Mouse (Mus musculus): ENCODE results near the gene Traf1. TPM values are rescaled to one million over a fixed set of nuclear protein-coding genes. Genes with fewer than 3 reads are reported as not detected.
A peak's percentile ranks its signal among the peaks of the same experiment; 100 is the strongest.

Traf1 gene
- polyA plus RNA-seq, 1 experiment from 2014 or later: not detected

DNA sequence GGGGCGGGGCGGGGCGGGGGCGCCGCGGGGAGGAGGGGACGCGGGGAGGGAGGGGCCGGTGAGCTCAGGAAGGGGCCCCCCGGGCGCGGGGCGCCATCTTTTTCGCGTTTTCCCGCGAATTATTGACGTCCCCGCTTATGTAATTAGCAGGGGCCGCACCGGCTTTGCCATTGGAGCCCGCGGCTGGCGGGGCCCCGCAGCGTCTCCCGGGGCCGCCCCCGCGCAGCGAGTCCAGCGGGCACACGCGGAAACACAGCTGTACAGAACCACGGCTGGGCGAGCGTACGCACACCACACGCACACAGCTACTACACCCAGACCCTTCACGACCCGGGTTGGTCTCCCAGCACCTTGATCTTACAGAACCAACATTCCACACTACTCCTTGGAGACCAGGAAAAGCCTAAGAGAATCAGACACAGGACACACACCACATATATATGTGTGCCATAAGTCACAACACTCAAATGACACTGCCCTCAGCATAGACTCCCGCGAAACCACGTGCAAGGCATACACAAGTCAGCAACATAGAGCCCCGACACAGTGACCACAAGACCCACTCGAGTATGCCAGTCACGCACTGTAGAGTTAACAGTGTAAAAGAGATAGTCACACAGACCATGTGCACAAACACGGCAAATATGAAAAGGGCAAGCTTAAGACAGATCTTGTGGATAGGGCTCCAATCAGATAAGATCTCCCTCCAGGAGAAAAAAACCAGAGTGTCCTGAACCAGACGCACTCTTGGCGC, 47.3 kb downstream of the Traf1 start:
- H3K4me3 ChIP-seq (ENCODE audit: low read depth, low read length): peak overlapping the region; percentile 61
- no peaks in the 10 kb centered on the region for H3K36me3 ChIP-seq (ENCODE audit: control insufficient read depth, insufficient read depth, low read length)
- H3K9me3 ChIP-seq (ENCODE audit: control insufficient read depth, low read length): no peaks in the 10 kb centered on the region
- H3K27ac ChIP-seq (ENCODE audit: low read depth, low read length): no peak overlapping the region
- ATAC-seq (ENCODE audit: insufficient read depth, low FRiP score, low TSS enrichment): peak; percentile 45
- H3K9ac ChIP-seq (ENCODE audit: low read length): peak overlapping the region; percentile 57
- H3K4me1 ChIP-seq (ENCODE audit: control insufficient read depth, insufficient read depth, low read length): peaks cover 6% of the 10 kb centered on the region; the same call in 1 of the 2 replicates
- peak overlapping the region; percentile 94 for H3K4me2 ChIP-seq (ENCODE audit: low read depth)
- peaks cover 38% of the 10 kb centered on the region for H3K27me3 ChIP-seq (ENCODE audit: control insufficient read depth, insufficient read depth, low read length)
- peak; percentile 30 for DNase-seq (ENCODE audit: low spot score)
- WGBS: 5% methylated on average over 42 of the region's 50 CpGs

DNA sequence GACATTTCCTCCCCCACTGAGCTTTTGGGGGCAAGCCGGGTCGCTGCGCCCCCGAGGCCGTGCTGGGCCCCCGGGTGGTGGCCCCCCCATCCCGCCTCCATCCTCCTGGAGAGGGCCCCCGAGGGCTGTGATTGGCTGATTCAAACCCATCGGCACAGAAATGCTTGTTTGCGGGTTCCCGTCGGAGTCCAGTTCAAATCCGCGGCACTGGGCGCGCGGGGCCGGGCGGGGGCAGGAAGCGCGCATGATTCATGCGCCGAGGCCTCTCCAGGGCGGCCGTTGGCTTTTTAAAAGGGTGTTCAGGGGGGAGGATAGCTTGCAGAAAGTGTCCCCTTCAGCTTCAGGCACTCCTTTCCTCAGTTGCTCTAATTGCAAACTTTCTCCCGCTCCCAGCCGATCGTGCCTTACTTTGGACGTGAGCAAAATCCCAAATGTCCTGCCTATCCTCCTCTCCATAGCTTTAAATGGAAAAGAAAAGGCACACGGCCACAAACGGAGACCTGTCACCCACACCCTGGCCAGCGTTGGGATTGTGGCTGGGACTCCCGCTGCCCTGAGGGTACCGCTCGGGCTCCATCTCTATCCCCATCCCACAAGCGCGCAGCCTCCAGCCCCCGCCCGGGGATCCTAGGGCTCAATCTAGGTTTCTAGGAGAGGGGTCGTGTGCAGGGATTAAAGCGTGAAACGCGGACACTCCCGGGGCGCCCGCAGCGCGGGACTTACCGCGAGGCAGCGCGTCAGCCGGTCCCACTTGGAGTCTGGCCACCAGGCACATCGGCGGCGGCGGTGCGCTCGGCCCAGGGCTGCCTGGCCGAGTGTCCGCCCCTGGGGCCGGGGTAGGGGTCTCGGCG, 48.1 kb downstream of the Traf1 start, which contains the start of gene Phf19:
Phf19 (minus strand) TSS at position 809 of the 851 bp plus-strand sequence.
- peaks cover 38% of the 10 kb centered on the region for H3K27me3 ChIP-seq (ENCODE audit: control insufficient read depth, insufficient read depth, low read length)
- H3K4me1 ChIP-seq (ENCODE audit: control insufficient read depth, insufficient read depth, low read length): peaks cover 6% of the 10 kb centered on the region; the same call in 1 of the 2 replicates
- DNase-seq (ENCODE audit: low spot score): peak; percentile 45
- WGBS: under 1% methylated on average over 59 of the region's 64 CpGs
- peak within 1 kb of the TSS; percentile 57 for H3K9ac ChIP-seq (ENCODE audit: low read length)
- ATAC-seq (ENCODE audit: insufficient read depth, low FRiP score, low TSS enrichment): peak; percentile 53
- H3K4me2 ChIP-seq (ENCODE audit: low read depth): peak within 1 kb of the TSS; percentile 94
- H3K4me3 ChIP-seq (ENCODE audit: low read depth, low read length): peak within 1 kb of the TSS; percentile 61
- no peaks in the 10 kb centered on the region for H3K36me3 ChIP-seq (ENCODE audit: control insufficient read depth, insufficient read depth, low read length)
- no peak within 1 kb of the TSS for H3K27ac ChIP-seq (ENCODE audit: low read depth, low read length)
- H3K9me3 ChIP-seq (ENCODE audit: control insufficient read depth, low read length): no peaks in the 10 kb centered on the region

DNA sequence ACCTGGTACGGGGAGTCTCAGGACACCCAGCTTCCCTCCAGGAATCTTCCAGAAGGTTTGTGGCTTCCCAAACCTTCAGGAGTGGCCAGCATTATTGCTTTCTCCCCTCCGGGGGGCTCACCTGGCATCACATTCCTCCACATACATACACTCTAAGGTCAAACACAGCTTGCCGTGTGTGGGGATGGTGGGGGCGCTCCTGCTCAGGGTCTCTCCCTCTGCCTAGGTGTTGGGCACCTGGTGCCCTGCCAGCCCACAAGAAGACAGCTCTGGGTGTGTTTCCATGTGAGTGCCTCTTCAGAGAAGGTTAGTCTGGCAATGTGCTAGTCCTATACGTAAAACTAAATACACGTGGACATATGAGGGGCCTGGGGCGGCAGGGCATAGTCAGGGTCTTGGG, 49.0 kb downstream of the Traf1 start:
- no peak overlapping the region for H3K27ac ChIP-seq (ENCODE audit: low read depth, low read length)
- H3K27me3 ChIP-seq (ENCODE audit: control insufficient read depth, insufficient read depth, low read length): peaks cover 38% of the 10 kb centered on the region
- H3K4me2 ChIP-seq (ENCODE audit: low read depth): no peak overlapping the region; the same call in 1 of the 2 replicates
- H3K36me3 ChIP-seq (ENCODE audit: control insufficient read depth, insufficient read depth, low read length): no peaks in the 10 kb centered on the region
- H3K9me3 ChIP-seq (ENCODE audit: control insufficient read depth, low read length): no peaks in the 10 kb centered on the region
- ATAC-seq (ENCODE audit: insufficient read depth, low FRiP score, low TSS enrichment): no peak
- no peak overlapping the region; the same call in 1 of the 2 replicates for H3K4me3 ChIP-seq (ENCODE audit: low read depth, low read length)
- WGBS: 39% methylated on average over 7 of the region's 7 CpGs
- no peak for DNase-seq (ENCODE audit: low spot score)
- no peak overlapping the region for H3K9ac ChIP-seq (ENCODE audit: low read length)
- peaks cover 6% of the 10 kb centered on the region; the same call in 1 of the 2 replicates for H3K4me1 ChIP-seq (ENCODE audit: control insufficient read depth, insufficient read depth, low read length)

DNA sequence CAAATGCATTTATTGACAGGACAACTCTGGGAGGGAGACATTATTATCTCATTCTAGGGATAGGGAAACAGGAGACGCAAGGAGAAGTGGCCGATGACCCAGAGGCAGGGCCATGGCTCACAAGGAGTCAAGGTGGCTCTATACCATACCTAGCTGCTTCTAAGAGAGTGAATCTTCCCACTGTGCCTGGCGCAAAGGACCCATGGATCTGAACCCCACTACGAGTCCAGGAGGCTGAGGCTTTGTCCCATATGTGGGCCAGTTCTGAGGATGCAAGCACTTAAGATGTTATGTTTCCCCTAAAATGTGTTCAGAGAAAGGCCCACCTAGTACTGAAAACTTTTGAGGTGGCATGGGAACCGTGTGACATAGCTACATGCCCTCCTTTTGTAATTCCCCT, 49.7 kb downstream of the Traf1 start:
- Histone ChIP-seq H3K4me3 (ENCODE audit: low read depth, low read length) (no peak overlapping the region), H3K27me3 (ENCODE audit: control insufficient read depth, insufficient read depth, low read length) (peaks cover 38% of the 10 kb centered on the region), H3K4me1 (ENCODE audit: control insufficient read depth, insufficient read depth, low read length) (peaks cover 6% of the 10 kb centered on the region; the same call in 1 of the 2 replicates), H3K36me3 (ENCODE audit: control insufficient read depth, insufficient read depth, low read length) (no peaks in the 10 kb centered on the region), H3K9ac (ENCODE audit: low read length) (no peak overlapping the region), H3K27ac (ENCODE audit: low read depth, low read length) (no peak overlapping the region), H3K9me3 (ENCODE audit: control insufficient read depth, low read length) (no peaks in the 10 kb centered on the region), H3K4me2 (ENCODE audit: low read depth) (no peak overlapping the region)
- no peak for ATAC-seq (ENCODE audit: insufficient read depth, low FRiP score, low TSS enrichment)
- WGBS: 73% methylated on average over 5 of the region's 5 CpGs
- DNase-seq (ENCODE audit: low spot score): no peak

DNA sequence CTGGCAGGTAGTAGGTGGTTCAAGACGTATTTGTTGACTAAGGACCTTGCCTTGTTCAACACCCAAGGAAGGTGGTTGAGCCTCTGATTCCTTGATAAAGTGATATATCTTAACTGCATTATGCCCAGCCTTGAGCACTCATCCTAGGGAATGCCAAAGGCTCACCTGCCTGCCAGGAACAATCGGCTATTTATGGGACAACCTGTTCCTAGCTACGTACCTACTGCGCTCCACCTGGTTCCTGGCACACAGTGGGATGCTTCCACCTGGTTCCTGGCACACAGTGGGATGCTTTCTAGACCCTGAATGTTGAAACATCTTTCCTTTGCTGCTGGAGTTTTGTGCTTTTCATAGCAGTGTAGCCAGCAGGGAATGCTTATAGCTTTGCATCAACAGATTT, 51.9 kb downstream of the Traf1 start:
- no peaks in the 10 kb centered on the region for H3K36me3 ChIP-seq (ENCODE audit: control insufficient read depth, insufficient read depth, low read length)
- H3K4me1 ChIP-seq (ENCODE audit: control insufficient read depth, insufficient read depth, low read length): peaks cover 6% of the 10 kb centered on the region; the same call in 1 of the 2 replicates
- H3K27me3 ChIP-seq (ENCODE audit: control insufficient read depth, insufficient read depth, low read length): peaks cover 35% of the 10 kb centered on the region
- no peak overlapping the region for H3K4me2 ChIP-seq (ENCODE audit: low read depth)
- WGBS: 85% methylated on average over 4 of the region's 4 CpGs
- H3K9me3 ChIP-seq (ENCODE audit: control insufficient read depth, low read length): no peaks in the 10 kb centered on the region
- no peak overlapping the region for H3K9ac ChIP-seq (ENCODE audit: low read length)
- DNase-seq (ENCODE audit: low spot score) (no peak), ATAC-seq (ENCODE audit: insufficient read depth, low FRiP score, low TSS enrichment) (no peak)
- H3K27ac ChIP-seq (ENCODE audit: low read depth, low read length): no peak overlapping the region
- no peak overlapping the region for H3K4me3 ChIP-seq (ENCODE audit: low read depth, low read length)

DNA sequence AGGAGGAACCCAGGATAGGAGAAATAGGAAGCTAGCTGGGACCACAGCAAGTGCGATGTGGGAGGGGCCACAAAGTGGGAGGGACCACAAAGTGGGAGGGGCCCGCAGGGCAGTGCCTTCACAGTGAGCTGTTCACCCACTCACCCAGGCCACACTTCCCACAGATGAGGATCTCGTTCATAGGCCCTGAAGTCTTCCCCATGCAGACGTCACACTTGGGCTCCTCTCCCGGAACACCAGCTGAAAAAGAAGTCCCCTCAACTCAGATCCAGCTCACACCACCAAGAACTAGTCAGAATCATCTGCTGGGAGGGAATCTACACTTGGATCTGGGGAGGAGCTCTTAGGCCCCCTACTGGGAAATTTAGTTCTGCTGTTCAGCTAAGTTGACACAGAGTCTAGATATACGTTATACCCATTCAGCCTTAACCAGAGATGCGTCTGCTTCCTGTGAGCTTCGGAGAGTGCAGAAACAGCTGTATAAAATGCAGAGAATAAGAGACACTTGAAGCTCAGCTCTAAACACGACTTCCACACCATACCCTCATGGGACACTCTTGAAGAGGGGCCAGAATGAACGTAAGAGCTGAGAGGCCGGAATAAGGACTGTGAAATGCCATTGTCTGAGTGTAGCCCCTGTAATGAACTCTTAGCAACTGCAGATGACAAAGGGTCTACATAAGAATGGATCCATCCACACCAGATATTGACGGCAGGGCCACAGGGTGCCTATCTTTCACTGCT, 54.5 kb downstream of the Traf1 start:
- Histone ChIP-seq H3K4me1 (ENCODE audit: control insufficient read depth, insufficient read depth, low read length) (no peaks in the 10 kb centered on the region), H3K9me3 (ENCODE audit: control insufficient read depth, low read length) (no peaks in the 10 kb centered on the region), H3K27me3 (ENCODE audit: control insufficient read depth, insufficient read depth, low read length) (peaks cover 9% of the 10 kb centered on the region), H3K27ac (ENCODE audit: low read depth, low read length) (no peak overlapping the region), H3K9ac (ENCODE audit: low read length) (no peak overlapping the region), H3K4me2 (ENCODE audit: low read depth) (no peak overlapping the region), H3K4me3 (ENCODE audit: low read depth, low read length) (no peak overlapping the region), H3K36me3 (ENCODE audit: control insufficient read depth, insufficient read depth, low read length) (no peaks in the 10 kb centered on the region)
- ATAC-seq (ENCODE audit: insufficient read depth, low FRiP score, low TSS enrichment) (no peak), DNase-seq (ENCODE audit: low spot score) (peak; percentile 15)
- 45% methylated on average over 12 of the region's 12 CpGs for WGBS

DNA sequence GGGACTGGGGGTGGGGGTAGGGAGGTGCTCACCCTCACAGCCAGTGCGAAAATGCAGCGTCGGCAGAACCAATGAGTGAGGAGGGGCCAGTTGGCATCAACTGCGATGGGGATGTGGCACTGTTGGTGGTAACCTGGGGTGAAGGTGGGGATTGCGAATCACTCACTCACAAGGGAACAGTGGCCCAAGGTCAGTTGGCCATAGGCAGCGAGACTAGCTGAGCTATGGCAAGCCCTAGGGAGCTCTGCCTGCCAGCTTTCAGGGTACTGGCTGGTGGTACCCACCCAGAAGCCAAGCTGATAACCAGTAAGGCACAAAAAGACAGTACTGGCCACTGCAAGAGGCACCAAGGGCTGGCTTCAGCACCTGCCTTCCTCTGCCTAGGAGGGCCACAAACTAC, 55.1 kb downstream of the Traf1 start:
- DNase-seq (ENCODE audit: low spot score) (no peak), ATAC-seq (ENCODE audit: insufficient read depth, low FRiP score, low TSS enrichment) (no peak)
- no peak overlapping the region for H3K4me2 ChIP-seq (ENCODE audit: low read depth)

DNA sequence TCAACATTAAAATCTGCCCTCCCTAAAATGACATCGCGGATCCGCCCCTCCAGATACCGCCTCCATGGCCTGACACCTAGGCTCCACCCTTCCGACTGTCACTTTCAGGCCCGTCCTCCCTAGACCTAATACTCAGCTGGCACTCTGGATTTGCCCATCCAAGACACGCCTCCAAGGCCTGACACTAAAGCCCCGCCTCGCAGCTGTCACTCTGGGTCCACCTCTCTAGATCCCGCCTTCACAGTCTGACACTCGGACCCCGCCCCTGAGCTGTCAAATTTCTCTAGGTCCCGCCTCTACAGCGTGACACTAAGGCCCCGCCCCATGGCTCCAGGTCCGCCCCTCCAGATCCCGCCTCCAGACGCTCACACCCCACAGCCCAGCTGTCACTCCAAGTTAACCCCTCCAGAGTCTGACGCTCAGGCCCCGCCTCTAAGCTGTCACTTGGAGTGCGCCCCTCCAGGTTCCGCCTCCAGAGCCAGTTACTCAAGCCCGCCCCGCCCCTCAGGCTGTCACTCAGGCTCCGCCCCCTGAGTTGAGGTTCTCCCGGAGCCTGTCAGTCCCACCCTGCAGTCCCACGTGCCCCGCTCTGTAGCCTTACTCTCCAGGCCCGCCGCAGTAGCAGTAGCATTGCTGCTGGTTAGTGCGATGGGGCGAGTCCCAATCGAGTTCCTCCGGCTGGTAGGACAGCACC, 56.6 kb downstream of the Traf1 start:
- H3K4me1 ChIP-seq (ENCODE audit: control insufficient read depth, insufficient read depth, low read length): no peaks in the 10 kb centered on the region

More for the DNA sequence above, 55.1 kb downstream of the Traf1 start:
- H3K4me3 ChIP-seq (ENCODE audit: low read depth, low read length): no peak overlapping the region
- peaks cover 5% of the 10 kb centered on the region; the same call in 1 of the 2 replicates for H3K27me3 ChIP-seq (ENCODE audit: control insufficient read depth, insufficient read depth, low read length)
- no peak overlapping the region for H3K9ac ChIP-seq (ENCODE audit: low read length)
- no peak overlapping the region for H3K27ac ChIP-seq (ENCODE audit: low read depth, low read length)
- WGBS: 62% methylated on average over 6 of the region's 6 CpGs
- no peaks in the 10 kb centered on the region for H3K4me1 ChIP-seq (ENCODE audit: control insufficient read depth, insufficient read depth, low read length)
- no peaks in the 10 kb centered on the region for H3K36me3 ChIP-seq (ENCODE audit: control insufficient read depth, insufficient read depth, low read length)
- H3K9me3 ChIP-seq (ENCODE audit: control insufficient read depth, low read length): no peaks in the 10 kb centered on the region

More for the DNA sequence above, 56.6 kb downstream of the Traf1 start:
- Histone ChIP-seq H3K27me3 (ENCODE audit: control insufficient read depth, insufficient read depth, low read length) (no peaks in the 10 kb centered on the region), H3K9me3 (ENCODE audit: control insufficient read depth, low read length) (no peaks in the 10 kb centered on the region), H3K4me2 (ENCODE audit: low read depth) (peak overlapping the region; percentile 46), H3K36me3 (ENCODE audit: control insufficient read depth, insufficient read depth, low read length) (no peaks in the 10 kb centered on the region), H3K4me3 (ENCODE audit: low read depth, low read length) (peak overlapping the region; percentile 7), H3K9ac (ENCODE audit: low read length) (no peak overlapping the region; the same call in 1 of the 2 replicates), H3K27ac (ENCODE audit: low read depth, low read length) (no peak overlapping the region)
- DNase-seq (ENCODE audit: low spot score) (peak; percentile 99), ATAC-seq (ENCODE audit: insufficient read depth, low FRiP score, low TSS enrichment) (peak; percentile 97)
- WGBS: 0% methylated on average over 34 of the region's 34 CpGs
